Mouse (Mus musculus) thymus, postnatal 14 days (tissue): ENCODE data around the gene Ap3b1.
A peak's percentile ranks its signal among the peaks of the same experiment; 100 is the strongest.
"Not testable (repeated sequence)": the region's sequence is repeated elsewhere in the genome, so short reads cannot be mapped to it uniquely, and the experiment has no call there.

Experiments
- DNase-seq: peaks from one replicate; pipeline ENCODE4 v3.0.0; 2021

The Ap3b1 gene

DNA sequence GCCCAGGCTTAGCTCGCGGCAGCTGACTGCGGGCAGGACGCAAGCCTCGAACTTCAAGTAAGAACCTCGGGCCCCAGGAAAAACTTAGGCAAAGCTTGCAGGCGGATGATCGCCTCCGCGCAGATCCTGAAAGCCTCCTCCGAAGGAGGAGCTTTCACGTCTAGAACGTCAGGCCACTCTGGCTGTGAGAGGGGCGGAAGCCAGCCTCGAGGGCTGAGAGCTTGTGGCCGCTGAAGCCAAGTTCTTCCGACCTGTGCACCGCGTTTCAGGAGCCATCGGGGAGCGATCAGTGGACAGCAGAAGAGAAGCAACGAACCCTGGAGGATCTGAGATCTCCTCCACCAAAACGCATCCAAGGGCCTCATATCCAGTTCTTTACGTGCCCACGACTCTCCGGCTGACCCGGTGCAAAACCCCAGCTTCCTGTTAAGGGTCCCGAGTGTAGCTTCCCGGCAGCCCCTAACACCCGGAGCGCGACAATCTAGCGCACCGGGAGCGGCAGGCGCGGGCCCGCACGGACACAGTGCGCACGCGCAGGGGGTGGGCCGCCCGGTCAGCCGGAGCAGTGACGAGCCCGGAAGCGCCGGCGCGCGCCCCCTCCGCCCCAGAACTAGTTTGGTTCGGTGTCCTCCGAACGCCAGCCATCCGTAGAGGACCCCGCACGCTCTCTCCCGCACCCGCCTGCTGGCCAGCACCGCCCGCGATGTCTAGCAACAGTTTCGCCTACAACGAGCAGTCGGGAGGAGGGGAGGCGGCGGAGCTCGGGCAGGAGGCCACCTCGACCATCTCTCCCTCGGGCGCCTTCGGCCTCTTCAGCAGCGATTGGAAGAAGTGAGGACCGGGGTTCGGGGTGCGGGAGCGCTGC, at the start of gene Ap3b1:
Gene Ap3b1, plus strand, starts transcription at position 560 of the 865 bp plus-strand sequence.
- peak; percentile 95 for DNase-seq

DNA sequence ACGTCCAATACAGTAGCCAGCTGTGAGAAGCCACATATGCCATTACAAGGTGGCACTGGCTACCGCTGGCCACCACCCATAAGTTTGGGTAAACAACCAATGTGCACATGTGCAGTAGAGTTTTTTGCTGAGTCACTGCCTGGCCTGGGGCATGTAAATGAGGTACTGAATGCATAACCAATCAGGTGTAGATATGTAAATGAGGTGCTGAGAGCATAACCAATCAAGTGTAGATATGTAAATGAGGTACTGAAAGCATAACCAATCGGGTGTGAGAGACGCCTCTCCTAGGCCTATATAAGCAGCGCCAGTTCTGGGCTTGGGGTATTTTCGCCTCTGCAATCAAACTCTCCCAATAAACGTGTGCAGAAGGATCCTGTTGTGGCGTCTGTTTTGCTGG, 45.9 kb upstream of the Ap3b1 start:
- DNase-seq = not testable (repeated sequence)

DNA sequence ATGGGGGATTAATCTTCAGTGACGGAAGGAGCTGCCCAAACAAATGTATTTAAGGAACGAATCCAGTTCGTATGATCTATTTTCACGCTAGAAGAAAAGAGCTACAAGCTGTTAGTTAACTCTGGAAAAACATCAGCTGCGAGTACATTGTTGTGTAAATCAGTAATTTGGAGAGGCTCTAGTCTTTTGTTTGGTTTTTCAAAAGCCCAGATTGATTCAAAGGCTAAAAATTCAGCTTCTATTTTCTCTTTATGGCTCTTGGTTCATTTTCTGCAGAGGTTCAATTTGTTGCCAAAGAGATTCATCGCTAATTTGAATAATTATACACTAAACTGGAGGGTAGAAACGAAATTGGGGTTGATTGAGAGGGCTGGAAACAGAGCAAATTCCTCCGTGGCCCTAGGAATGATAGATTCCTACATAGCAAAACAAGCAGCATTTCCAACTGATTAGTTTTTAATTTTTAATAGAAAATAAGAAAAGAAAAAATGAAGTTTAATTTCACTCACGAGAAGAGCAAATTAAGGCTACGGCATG, 41.7 kb upstream of the Ap3b1 start:
- DNase-seq = no peak

DNA sequence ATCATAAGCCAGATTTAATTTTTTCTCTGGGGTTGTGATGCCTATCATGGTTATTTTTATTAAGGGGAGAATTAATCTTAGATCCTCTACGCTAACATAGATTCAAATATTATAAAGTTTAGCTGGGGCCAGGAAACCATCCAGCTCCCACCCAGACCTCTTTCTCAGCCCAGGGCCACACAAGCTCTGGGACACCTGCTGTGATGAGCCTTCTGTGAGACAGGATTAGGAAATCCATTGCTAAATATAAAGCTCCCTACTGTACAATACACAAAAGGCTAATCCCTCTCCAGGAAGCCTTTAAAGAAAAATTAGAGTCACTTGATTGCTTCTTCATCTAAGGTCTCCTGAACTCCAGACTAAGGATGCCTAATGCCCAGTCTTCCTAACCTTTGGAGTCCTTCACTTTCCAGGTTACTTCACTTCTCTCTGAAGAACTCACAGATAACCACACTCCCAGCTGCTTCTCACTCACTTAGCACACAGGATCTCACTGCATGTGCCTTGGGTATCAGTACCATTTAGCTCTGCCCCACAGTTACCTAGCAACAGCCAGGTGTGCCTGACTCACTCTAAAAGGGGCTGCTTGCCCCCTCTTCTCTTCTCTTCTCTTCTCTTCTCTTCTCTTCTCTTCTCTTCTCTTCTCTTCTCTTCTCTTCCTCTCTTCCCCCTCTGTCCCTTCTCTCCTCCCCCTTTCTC, 37.5 kb upstream of the Ap3b1 start:
- DNase-seq = no peak

DNA sequence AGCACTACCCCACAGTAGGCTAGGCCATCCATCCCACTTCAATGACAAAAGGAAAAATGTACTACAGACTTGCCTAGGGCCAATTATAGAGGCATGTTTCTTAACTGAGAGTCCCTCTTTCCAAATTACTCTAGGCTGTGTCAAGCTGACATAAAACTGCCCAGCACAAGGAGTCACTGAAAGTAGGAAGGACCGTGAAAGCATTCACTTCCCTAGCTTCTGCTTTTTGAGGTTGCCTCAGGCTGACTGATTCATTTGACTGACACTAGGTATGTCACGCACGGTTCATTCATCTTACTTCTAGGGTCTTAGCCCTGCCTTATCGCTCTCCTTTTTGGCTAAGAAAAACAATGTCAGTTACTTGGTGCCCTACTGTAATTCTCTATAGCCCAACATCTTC, 36.3 kb upstream of the Ap3b1 start:
- DNase-seq = no peak

DNA sequence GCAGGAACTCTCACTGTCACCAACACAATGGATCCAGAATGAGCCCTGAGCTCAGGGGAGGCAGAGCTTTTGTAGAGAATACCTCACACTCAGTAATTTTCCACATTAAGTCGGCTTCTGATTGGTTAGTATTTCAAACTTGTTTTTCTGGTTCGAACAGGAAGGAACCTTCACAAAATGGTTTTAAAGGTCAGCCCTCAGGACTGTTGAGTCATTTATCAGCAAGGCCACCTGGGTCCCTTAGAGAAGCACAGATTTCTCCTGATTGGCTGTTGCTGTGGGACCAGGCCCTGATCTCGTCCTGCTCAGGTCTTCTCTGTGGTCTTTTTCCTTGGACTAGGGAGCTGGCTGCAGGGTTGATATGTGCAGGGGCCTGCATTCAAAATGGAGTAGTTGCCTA, 30.7 kb upstream of the Ap3b1 start:
- DNase-seq = no peak

DNA sequence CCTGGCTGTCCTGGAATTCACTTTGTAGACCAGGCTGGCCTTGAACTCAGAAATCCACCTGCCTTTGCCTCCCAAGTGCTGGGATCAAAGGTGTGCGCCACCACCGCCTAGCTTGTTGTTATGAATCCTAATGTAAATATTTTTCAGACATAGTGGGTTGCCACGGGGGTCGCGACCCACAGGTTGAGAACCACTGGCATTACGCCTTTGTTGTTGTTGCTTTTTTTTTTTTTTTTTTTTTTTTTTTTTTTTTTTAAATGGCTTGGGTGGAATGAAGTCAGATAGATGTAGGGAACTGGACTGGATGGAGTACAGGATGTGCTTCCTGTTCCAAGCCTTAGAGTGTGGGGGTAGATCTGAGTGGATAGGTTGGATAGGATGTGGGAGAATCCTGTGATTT, 29.8 kb upstream of the Ap3b1 start:
- DNase-seq = not testable (repeated sequence)

DNA sequence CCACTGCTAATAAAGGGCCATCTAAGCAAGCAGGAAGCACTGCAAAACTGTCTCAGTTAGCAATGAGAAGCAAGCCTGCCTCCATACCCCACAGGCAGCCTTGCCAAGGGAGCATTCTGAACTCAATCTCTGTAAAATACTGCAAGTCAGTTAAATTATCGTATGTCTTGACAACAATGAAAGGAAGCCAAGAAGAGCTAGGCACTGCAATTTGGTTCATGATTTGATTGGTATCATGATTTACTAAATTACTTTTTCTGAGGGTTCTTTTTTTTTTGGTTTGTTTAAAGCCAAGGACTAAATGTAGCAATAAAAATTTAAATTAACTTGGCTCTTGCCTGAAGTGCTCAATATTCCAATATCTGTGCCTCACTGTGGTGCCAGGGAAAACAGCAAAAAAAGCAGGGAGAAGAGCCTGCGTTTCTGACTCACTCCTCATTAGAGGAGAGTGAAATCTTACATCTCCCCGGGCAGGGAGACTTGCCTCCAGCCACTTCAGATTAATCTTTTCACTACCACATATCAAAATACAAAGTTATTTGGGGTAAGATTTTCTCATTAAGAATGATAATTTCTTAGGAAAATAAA, 28.3 kb upstream of the Ap3b1 start:
- no peak for DNase-seq

DNA sequence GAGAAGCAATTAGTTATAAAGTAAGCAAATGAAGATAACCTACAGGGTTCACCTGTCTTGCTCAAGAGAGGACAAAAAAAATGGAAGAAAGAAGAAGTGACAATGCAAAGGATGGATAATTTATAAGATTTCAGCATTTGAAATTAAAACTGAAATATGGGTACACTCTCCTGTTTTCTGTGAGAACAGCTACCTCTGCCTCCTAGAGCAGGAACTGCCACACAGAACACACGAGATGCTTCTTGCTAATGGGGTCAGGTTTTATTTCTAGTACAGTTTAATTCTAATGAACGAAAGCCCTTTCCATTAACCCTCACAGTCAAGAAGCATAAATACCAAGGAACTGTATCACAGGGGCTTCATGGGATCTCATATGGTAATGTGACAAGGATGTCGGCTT, 20.4 kb upstream of the Ap3b1 start:
- no peak for DNase-seq

DNA sequence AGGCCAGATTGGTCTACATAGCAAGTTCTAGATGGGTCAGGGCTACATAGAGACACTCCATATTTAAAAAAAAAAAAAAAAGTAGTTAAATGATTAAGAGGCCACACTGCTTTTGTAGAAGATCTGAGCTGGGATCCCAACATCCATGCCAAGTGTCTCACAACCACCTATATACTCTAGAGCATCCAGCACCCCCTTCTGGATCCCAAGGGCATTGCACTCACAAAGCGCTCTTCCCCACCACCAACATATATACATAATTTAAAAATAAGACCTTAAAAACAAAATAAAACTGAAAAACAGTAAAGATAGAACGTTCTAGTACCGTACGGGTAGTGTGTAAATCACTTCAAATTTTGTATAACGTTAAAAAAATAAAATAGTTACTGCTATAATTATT, 15.6 kb upstream of the Ap3b1 start:
- peak; percentile 13 for DNase-seq

DNA sequence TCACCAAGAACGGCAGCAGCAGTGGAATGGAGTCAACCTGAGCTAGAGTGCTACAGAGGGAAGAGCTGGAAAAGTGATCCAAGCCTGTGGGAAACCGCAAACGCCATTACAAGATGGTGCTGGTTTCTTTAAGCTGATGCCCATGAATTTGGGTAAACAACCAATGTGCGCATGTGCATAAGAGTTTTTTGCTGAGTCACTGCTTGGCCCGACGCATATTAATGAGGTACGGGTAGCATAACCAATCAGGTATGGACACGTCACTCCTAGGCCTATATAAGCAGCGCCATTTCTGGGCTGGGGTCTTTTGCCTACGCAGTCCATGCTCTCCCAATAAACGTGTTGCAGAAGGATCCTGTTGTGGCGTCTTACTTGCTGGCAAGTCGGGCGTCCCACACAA, 14.2 kb upstream of the Ap3b1 start:
- not testable (repeated sequence) for DNase-seq

DNA sequence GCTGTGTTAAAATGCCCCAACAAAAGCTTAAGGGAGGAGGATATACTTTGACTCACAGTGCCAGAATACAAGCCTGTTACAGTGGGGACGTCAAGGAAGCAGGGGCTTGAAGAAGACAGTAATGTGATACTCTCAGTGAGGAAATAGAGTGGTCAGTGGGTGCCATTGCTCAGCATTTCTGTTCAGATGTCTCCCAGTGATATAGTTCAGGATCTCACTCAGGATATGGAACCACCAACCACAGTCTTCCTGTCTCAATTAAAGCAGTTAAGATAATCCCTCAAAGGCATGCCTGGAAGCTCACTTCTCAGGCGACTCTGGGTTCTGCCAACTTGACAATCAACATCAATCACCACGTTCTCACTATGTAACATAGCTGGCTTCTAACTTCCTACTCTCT, 4.2 kb upstream of the Ap3b1 start:
- DNase-seq = no peak

DNA sequence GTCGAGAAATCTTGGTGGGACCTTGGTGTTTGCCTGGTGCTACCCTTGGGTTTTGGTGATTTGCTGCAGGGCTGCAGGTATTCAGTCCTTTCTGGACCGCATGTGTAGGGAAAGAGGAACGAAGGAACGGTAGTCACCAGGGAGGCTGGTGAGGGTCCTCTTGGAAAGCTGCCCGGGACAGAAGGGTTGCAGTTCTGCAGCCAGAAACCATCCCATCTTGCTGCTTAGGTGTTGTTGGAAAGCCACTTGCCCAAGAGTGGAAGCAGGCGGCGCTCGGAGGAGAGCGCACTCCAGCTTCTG, 709 bp upstream of the Ap3b1 start:
- DNase-seq = no peak

DNA sequence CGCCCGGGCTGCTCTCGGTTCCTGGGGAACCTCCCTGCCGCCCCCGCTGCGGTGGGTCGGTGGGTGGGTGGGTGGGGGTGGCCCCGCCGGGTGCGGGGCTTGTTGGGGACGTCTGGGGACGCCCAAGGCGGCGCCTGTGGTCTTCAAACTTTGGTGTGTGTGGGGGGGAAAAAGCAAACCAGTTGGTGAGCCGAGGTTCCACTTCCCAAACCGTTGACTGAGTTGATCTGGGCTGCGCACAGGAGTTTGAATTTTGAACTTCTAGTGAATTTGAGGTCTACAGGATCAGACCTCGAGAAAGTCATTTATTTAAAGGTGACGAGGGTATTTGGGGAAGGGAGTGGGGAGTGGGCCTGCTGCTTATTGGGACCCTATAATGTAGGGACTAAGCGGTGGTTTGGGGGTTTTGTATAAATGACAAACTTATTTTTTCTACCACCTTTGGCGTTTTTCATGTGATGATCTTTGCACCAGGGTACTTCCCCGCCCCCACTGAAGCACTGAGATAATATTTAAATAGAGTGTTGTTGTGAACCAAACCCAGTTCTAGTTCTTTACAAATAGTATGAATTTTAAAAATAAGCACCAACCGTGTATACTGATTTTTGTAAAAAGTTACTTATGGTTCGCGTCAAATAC, 641 bp downstream of the Ap3b1 start:
- no peak for DNase-seq

DNA sequence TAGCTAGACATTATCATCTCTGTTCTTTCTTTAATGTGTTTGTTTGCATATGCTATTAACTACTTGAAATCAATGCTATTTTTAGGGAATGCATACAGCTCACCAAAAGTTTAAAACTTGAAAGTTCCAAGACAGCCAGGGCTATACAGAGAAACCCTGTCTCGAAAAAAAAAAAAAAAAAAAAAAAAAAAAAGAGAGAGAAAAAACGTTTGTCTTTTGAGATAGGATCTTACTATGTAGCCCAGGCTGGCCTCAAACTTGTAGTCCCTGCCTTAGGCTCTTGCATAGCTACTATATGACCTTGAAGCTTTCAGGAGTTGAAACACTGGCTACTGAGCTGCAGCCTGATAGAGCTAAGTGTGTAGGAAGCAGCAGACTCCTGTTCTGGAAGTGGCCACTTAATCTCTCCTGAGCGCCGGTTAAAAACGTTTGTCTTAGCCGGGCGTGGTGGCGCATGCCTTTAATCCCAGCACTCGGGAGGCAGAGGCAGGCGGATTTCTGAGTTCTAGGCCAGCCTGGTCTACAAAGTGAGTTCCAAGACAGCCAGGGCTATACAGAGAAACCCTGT, 2.3 kb downstream of the Ap3b1 start:
- DNase-seq = not testable (repeated sequence)

DNA sequence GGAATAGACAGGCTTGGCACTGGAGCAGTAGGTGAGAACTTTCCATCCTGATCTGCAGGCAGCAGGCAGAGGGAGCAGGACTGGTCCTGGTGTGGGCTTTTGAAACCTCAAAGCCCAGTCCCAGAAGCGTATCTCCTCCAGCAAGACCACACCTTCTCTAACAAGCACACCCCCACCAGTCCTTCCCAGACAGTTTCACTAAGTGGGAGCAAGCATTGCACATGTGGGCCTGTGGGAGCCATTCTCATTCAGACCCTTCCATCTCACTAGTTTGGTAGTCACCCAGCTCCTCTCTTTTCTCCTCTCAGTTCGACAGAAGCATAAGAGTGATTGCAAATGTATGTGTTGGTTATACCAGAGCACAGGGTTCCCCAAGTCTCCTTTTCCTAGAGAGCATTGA, 5.6 kb downstream of the Ap3b1 start:
- DNase-seq = no peak

DNA sequence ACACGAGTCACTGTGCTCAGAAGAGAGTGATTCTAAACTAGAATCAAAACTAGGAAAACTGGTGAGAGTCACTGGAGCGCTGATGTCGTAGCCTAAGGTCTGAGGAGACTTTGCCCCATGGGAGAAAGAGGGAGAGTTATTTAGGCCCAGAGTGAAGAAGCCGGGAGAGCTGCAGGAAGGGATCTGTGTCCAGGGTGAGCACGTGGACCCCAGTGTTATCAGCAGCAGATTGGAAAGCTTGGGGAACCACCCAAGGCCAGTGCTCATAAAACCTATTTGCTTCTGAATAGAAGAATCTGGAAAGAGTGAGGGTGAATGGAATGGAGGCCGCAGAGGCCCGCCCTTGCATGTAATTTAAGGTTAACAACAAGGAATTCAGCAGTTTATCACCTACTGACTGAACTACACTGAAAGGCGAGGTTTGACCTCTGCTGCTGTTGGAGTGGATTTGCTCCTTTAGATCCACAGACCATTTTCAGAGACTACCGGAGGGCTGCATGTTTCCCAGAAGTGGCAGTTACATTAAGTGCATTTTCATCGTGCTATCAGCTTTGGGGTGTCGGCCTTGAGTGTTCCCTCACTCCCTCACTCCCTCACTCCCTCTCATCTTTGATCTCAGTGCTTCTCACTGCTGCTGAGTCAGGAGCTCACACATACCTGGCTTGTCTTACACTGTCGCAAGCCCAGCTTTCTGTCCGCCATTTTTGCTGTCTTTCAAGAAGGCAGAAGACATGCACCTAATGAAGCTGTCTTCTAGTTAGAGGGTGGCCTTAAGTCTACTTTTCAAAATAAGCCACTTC, 6.5 kb downstream of the Ap3b1 start:
- DNase-seq = no peak

DNA sequence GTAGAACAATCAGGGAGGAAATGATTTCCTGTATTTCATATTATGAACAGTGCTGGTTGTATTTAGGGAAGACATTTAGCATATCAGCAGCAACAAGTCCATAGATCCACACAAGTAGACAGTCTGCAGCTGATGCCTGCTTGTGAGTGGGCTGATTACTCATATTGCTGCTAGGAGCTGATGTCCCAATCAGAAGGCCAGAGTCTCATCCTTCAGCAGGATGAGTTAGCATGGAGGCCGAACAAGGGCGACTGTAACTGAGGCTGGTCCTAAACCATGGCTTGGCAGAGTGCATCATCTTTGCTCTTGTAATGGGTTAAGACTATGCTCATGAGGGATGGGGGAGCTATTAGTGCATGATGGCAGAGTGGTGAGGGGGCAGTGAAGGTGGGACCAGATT, 9.1 kb downstream of the Ap3b1 start:
- DNase-seq = no peak

DNA sequence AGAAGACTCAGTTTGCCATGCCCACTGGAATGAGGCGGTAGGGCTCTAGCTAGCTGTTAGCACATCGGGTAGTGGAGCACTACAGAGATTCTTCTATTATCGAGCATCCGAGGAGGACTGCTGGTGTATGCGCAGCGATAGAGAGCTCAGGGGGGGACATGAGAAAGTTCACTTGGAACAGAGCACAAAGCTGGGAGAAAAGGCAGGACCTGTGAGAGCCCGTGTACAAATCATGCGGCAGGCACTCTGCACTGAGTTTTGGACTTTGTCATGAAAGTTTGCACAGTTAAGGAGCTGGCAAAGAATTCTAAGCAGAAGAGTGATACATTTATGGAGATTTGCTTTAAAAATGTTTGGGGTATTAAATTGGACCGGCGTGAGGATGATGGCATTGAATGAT, 11.8 kb downstream of the Ap3b1 start:
- DNase-seq = no peak

DNA sequence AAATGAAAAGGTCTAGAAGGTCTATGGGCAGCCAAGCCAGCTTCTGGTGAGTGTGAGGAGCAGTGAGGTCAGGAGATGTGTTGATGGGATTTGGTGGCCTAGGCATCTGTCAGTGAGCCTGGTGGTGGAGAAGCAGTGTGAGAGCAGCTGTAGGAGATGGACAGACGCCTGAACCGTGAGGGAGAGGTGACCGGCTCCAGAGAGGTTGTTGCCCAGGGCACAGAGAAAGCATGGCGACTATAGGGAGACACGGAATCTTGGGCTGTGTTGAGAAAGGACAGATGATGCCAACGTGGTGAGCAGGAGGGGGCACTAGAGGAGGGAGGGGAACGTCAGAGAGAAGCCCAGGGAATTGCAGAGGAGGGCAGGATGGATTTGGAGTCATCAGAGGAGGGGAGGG, 13.3 kb downstream of the Ap3b1 start:
- no peak for DNase-seq

DNA sequence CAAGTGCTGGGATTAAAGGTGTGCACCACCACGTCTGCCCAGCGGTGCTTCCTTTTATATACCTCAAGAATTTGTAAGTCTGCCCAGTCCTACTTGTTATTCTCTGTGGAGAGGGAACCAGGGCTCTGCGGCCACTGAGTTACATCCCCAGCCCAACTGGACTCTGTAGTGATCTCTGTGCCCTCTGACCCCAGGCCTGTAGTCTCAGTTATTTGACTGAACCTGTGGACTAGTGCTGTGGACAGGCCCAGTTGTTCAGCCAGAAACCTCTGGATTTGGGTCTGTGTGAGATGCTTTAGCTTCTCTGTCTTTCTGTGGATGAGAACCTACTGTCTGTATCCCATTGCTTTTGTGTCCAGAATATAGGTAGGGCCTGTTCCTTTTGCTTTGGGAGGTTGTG, 15.4 kb downstream of the Ap3b1 start:
- DNase-seq = no peak
